In genomic region chr16:18386451-18386850, GRCm38 (mm10) we compare ENCODE assay signal across 10 mouse cellular contexts. TPM values are rescaled to one million over a fixed set of nuclear protein-coding genes. Genes with fewer than 3 reads are reported as not detected.
DNase-seq lines count a peak whose midpoint lies in the region; ATAC-seq and TF ChIP-seq lines count a peak whose summit lies in the region.
"Had no signal": no experiment of that assay in that cellular context is flagged by ENCODE, and none has a peak within 500 bp of the region (broad histone marks: within the 10 kb centered on the region; RNA-seq: fewer than 3 reads in every experiment).

No protein-coding gene starts in this region.

- no peak overlapping the region for H3K4me2 ChIP-seq in stomach, postnatal 0 days (replicated peaks; ENCODE audit: low read depth)
- H3K4me2 ChIP-seq: embryonic facial prominence, embryonic 12.5 days; stomach, embryonic 15.5 days had no signal

- no peak overlapping the region for H3K4me3 ChIP-seq in heart, adult 2 months
- H3K4me3 ChIP-seq in stomach, postnatal 0 days (ENCODE audit: low read depth, low read length): no peak overlapping the region
- H3K4me3 ChIP-seq: embryonic facial prominence, embryonic 12.5 days; stomach, embryonic 15.5 days had no signal

- TF ChIP-seq POLR2A in heart, adult 2 months (IDR thresholded peaks at IDR 0.05; ENCODE audit: insufficient read depth, low read depth, low read length): no peak

- no peaks in the 10 kb centered on the region for H3K36me3 ChIP-seq in heart, adult 2 months (ENCODE audit: control insufficient read depth, insufficient read depth, low read length)
- H3K36me3 ChIP-seq in stomach, postnatal 0 days (ENCODE audit: control insufficient read depth, insufficient read depth, low read length): no peaks in the 10 kb centered on the region
- H3K36me3 ChIP-seq: embryonic facial prominence, embryonic 12.5 days; stomach, embryonic 15.5 days had no signal

- peaks cover 4% of the 10 kb centered on the region for H3K4me1 ChIP-seq in heart, adult 2 months (ENCODE audit: control insufficient read depth, insufficient read depth, low read length)
- H3K4me1 ChIP-seq in stomach, postnatal 0 days (replicated peaks; ENCODE audit: control insufficient read depth, insufficient read depth): no peaks in the 10 kb centered on the region

- peak; percentile 36 to 43 for DNase-seq in heart, adult 18-20 months
- no peak for DNase-seq in heart, adult 2 months
- peak; percentile 24 for DNase-seq in right cerebral cortex, postnatal 4 days
- DNase-seq in right cerebral cortex, postnatal 25 days: no peak
- peak; percentile 66 for DNase-seq in fibroblast of lung, adult 2 months (ENCODE audit: low read depth)
- peak; percentile 62 for DNase-seq in skeletal muscle tissue, adult 2 months (ENCODE audit: low read depth, low spot score)
- DNase-seq in stomach, postnatal 0 days (ENCODE audit: low spot score): no peak
- no peak for DNase-seq in urinary bladder, postnatal 14 days (ENCODE audit: low spot score)

- no peak for ATAC-seq in stomach, postnatal 0 days (ENCODE audit: low FRiP score, low TSS enrichment)

- H3K79me2 ChIP-seq in heart, adult 2 months (replicated peaks; ENCODE audit: control insufficient read depth, insufficient read depth, low read length): no peaks in the 10 kb centered on the region

- H3K9me3 ChIP-seq in stomach, postnatal 0 days (ENCODE audit: control insufficient read depth, low read length): no peaks in the 10 kb centered on the region
- H3K9me3 ChIP-seq: embryonic facial prominence, embryonic 12.5 days; stomach, embryonic 15.5 days had no signal

- intact Hi-C loops in heart, adult 2 months (cut with DNase I): no loop called here

- 73% methylated on average over 7 of the region's 7 CpGs for WGBS in heart, adult 2 months
- WGBS in stomach, postnatal 0 days: 76% methylated on average over 7 of the region's 7 CpGs

- no peak overlapping the region for H3K27ac ChIP-seq in heart, adult 2 months
- no peak overlapping the region for H3K27ac ChIP-seq in stomach, postnatal 0 days (replicated peaks)
- H3K27ac ChIP-seq: embryonic facial prominence, embryonic 12.5 days; stomach, embryonic 15.5 days had no signal

- no peaks in the 10 kb centered on the region for H3K27me3 ChIP-seq in heart, adult 2 months (ENCODE audit: control insufficient read depth, insufficient read depth, low read length)
- H3K27me3 ChIP-seq in stomach, postnatal 0 days (ENCODE audit: control insufficient read depth, insufficient read depth, low read length): no peaks in the 10 kb centered on the region
- H3K27me3 ChIP-seq: embryonic facial prominence, embryonic 12.5 days; stomach, embryonic 15.5 days had no signal

- TF ChIP-seq EP300 in heart, adult 2 months (IDR thresholded peaks at IDR 0.05; ENCODE audit: insufficient read depth, low read depth, low read length): no peak
- no peak for TF ChIP-seq EP300 in stomach, postnatal 0 days (optimal IDR thresholded peaks at IDR 0.05)

- no peak for TF ChIP-seq CTCF in heart, adult 2 months (IDR thresholded peaks at IDR 0.05)
- TF ChIP-seq CTCF in stomach, postnatal 0 days (IDR thresholded peaks at IDR 0.05; ENCODE audit: low read depth): no peak

- no peak overlapping the region for H3K9ac ChIP-seq in heart, adult 2 months (ENCODE audit: low read depth, low read length)
- H3K9ac ChIP-seq in stomach, postnatal 0 days (ENCODE audit: low read length): no peak overlapping the region
- H3K9ac ChIP-seq: embryonic facial prominence, embryonic 12.5 days; stomach, embryonic 15.5 days had no signal

RNA-seq across cellular contexts. Expression of gene Arvcf, which starts 38.5 kb away (rescaled TPM):
- 10 to 100 TPM; 13.1 to 15.1 TPM for total RNA-seq in heart, adult 18-20 months (2021)
- total RNA-seq in heart, adult 2 months (2021): 10 to 100 TPM; 14.4 to 16.4 TPM
- polyA plus RNA-seq in heart, adult 2 months (2012; rRNA removed): 13.9 and 17.0 TPM in 2 replicates
- 7.8 and 8.7 TPM in 2 replicates for polyA plus RNA-seq in stomach, postnatal 0 days (2015; fragmentation: Nextera tagmentation; extraction: Ambion mirVana)

RNA-seq across cellular contexts. Expression of gene Tango2, which starts 38.5 kb away (rescaled TPM):
- total RNA-seq in heart, adult 18-20 months (2021): 100 to 1,000 TPM; 170 to 176 TPM
- 100 to 1,000 TPM; 173 to 181 TPM for total RNA-seq in heart, adult 2 months (2021)
- polyA plus RNA-seq in heart, adult 2 months (2012; rRNA removed): 283 and 382 TPM in 2 replicates
- polyA plus RNA-seq in stomach, postnatal 0 days (2015; fragmentation: Nextera tagmentation; extraction: Ambion mirVana): 16.2 and 16.9 TPM in 2 replicates

RNA-seq across cellular contexts. Expression of gene Txnrd2, which starts 39.7 kb away (rescaled TPM):
- total RNA-seq in heart, adult 18-20 months (2021): 10 to 100 TPM; 42.9 to 44.4 TPM
- 10 to 100 TPM; 37.6 to 39.7 TPM for total RNA-seq in heart, adult 2 months (2021)
- 35.1 and 36.1 TPM in 2 replicates for polyA plus RNA-seq in heart, adult 2 months (2012; rRNA removed)
- 16.2 and 16.8 TPM in 2 replicates for polyA plus RNA-seq in stomach, postnatal 0 days (2015; fragmentation: Nextera tagmentation; extraction: Ambion mirVana)

RNA-seq across cellular contexts. Expression of gene Comt, which starts 40.2 kb away (rescaled TPM):
- 100 to 1,000 TPM; 123 to 141 TPM for total RNA-seq in heart, adult 18-20 months (2021)
- 100 to 1,000 TPM; 139 to 150 TPM for total RNA-seq in heart, adult 2 months (2021)
- 208 and 236 TPM in 2 replicates for polyA plus RNA-seq in heart, adult 2 months (2012; rRNA removed)
- 95.1 and 99.6 TPM in 2 replicates for polyA plus RNA-seq in stomach, postnatal 0 days (2015; fragmentation: Nextera tagmentation; extraction: Ambion mirVana)

Comparison
In these comparisons a context has a peak if more than half of its experiments do, and no peak if none do; other contexts are left out.
1. DNase-seq: peak in heart, adult 18-20 months (2 of 2), right cerebral cortex, postnatal 4 days (single experiment), fibroblast of lung, adult 2 months (single experiment) and skeletal muscle tissue, adult 2 months (single experiment); none in heart, adult 2 months (0 of 2), right cerebral cortex, postnatal 25 days (single experiment), stomach, postnatal 0 days (single experiment) and urinary bladder, postnatal 14 days (single experiment).